Mouse (Mus musculus) lung, adult 2 months (tissue): ENCODE data around the gene Gpr176. TPM values are rescaled to one million over a fixed set of nuclear protein-coding genes. Genes with fewer than 3 reads are reported as not detected.

Source experiments
- DNase-seq: peaks from one replicate; pipeline ENCODE4 v3.0.0; 2022
- H3K4me1 ChIP-seq: fragments of 200-500 bp; 2 replicates; pipeline ENCODE4 v1.6.1; 2011; ENCODE audit warnings: low read length; ENCODE audit not compliant: control insufficient read depth, insufficient read depth
- H3K4me3 ChIP-seq: fragments of 200-500 bp; replicated peaks from 2 replicates; pipeline ENCODE3; 2011; ENCODE audit warnings: low read depth, mild to moderate bottlenecking, control low read depth, low read length; ENCODE audit errors: extremely low read depth
- CTCF ChIP-seq: fragments of 200-500 bp; IDR thresholded peaks from 2 replicates; pipeline ENCODE4 v1.5.1; 2011; ENCODE audit warnings: mild to moderate bottlenecking, low read length, control low read depth; ENCODE audit not compliant: insufficient read depth
- POLR2A ChIP-seq: fragments of 200-500 bp; IDR thresholded peaks from 2 replicates; pipeline ENCODE4 v1.6.1; 2011; ENCODE audit warnings: low read depth, mild to moderate bottlenecking, control low read depth, low read length, borderline replicate concordance; ENCODE audit errors: extremely low read depth
- whole genome bisulfite sequencing: fragments of 180-500 bp; shearing (Covaris S2); methylation state at CpG from one replicate; pipeline ENCODE4 v1.1.7; 2018; 5-methylcytosine and 5-hydroxymethylcytosine counted together
- polyA plus RNA-seq: library from polyadenylated mRNA; depleted of rRNA; stranded (reverse); fragments of >200 nt; gene quantifications from 2 replicates; pipeline ENCODE4 v1.2.3, GENCODE M21; 2012

Gene Gpr176
- polyA plus RNA-seq, 1 experiment: 0.31 TPM

DNA sequence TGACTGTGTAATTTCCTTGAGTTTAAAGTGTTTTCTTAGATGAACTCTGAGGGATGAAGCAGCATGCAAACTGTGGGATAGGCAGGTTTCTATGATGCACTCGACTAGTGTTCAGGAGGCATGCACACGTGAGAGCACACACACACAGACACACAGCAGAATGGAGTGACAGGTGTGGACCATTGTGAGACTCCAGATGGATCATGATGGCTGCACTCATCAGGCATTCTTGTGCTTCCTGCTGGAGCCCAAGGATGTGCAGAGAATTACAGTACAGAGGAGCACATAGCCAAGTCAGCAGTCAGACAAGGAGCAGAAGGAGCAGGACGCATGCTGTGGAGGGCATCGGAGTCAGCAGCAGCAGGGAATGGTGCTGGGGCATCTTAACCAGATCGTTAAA lies 31.1 kb upstream of the Gpr176 start:
- TF ChIP-seq CTCF: no peak
- TF ChIP-seq POLR2A: no peak
- no peak for DNase-seq
- Histone ChIP-seq H3K4me1 (no peaks in the 10 kb centered on the region), H3K4me3 (no peak overlapping the region)
- WGBS: 63% methylated on average over 5 of the region's 5 CpGs

- H3K4me3 ChIP-seq: no peak overlapping the region
- H3K4me1 ChIP-seq: no peaks in the 10 kb centered on the region
- TF ChIP-seq POLR2A (no peak), CTCF (no peak)
- 71% methylated on average over 5 of the region's 5 CpGs for WGBS
- no peak for DNase-seq
These were observed 28.9 kb upstream of the Gpr176 start for GRCm38 (mm10) chr2:118401834-118402727.

GRCm38 (mm10) chr2:118399751-118400150 lies 26.5 kb upstream of the Gpr176 start:
- Histone ChIP-seq H3K4me1 (no peaks in the 10 kb centered on the region), H3K4me3 (no peak overlapping the region)
- TF ChIP-seq CTCF (no peak), POLR2A (no peak)
- WGBS: 74% methylated on average over 5 of the region's 5 CpGs
- DNase-seq: no peak

- 61% methylated on average over 5 of the region's 5 CpGs for WGBS
- no peak for DNase-seq
These were observed 18.0 kb upstream of the Gpr176 start for GRCm38 (mm10) chr2:118391201-118391600.

DNA sequence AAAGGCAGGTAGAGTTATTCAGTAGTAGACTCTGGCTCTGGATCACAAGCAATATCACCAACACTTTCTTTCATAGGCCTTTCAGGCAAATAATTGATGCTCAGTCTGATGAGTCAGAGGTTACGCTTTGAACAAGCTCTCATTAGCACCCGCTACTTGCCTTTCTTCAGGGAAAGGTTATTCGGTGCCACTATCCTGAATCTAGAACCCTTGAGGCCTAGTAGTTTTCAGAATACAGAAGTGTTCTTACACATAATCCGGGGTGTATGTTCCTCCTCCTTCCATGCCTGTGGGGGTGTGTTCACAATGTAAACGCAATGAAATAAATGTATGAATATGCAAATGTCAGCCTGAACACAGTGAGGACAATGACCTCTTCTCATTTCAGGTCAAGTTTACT lies 16.9 kb upstream of the Gpr176 start:
- no peak for DNase-seq
- Histone ChIP-seq H3K4me3 (no peak overlapping the region), H3K4me1 (peaks cover 5% of the 10 kb centered on the region)
- TF ChIP-seq POLR2A: no peak
- 69% methylated on average over 5 of the region's 5 CpGs for WGBS

More at GRCm38 (mm10) chr2:118391201-118391600, 18.0 kb upstream of the Gpr176 start:
- no peak overlapping the region for H3K4me3 ChIP-seq
- peaks cover 5% of the 10 kb centered on the region for H3K4me1 ChIP-seq
- TF ChIP-seq CTCF: no peak
- TF ChIP-seq POLR2A: no peak

DNA sequence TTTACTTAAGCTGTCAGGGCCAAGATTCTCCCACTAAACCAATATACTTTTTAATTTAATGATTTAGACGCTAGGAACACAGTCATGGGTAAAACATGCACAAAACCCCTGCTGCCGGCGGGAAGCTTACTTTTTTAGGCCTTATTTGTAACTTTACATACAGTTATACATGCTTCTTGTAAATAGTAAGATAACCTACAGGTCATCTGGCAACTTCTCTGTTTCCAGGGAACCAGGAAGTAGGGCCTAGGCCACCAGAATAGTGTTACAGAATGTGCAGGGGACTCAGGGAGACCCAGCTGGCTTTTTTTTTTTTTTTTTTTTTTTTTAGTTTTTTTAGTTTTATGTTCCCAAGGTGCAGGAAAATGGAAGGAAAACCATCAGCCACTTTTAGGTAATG lies 16.4 kb upstream of the Gpr176 start:
- no peak overlapping the region for H3K4me3 ChIP-seq
- TF ChIP-seq POLR2A: no peak
- no peak for TF ChIP-seq CTCF
- no peak for DNase-seq
- 28% methylated on average over 3 of the region's 3 CpGs for WGBS
- peaks cover 5% of the 10 kb centered on the region for H3K4me1 ChIP-seq

DNA sequence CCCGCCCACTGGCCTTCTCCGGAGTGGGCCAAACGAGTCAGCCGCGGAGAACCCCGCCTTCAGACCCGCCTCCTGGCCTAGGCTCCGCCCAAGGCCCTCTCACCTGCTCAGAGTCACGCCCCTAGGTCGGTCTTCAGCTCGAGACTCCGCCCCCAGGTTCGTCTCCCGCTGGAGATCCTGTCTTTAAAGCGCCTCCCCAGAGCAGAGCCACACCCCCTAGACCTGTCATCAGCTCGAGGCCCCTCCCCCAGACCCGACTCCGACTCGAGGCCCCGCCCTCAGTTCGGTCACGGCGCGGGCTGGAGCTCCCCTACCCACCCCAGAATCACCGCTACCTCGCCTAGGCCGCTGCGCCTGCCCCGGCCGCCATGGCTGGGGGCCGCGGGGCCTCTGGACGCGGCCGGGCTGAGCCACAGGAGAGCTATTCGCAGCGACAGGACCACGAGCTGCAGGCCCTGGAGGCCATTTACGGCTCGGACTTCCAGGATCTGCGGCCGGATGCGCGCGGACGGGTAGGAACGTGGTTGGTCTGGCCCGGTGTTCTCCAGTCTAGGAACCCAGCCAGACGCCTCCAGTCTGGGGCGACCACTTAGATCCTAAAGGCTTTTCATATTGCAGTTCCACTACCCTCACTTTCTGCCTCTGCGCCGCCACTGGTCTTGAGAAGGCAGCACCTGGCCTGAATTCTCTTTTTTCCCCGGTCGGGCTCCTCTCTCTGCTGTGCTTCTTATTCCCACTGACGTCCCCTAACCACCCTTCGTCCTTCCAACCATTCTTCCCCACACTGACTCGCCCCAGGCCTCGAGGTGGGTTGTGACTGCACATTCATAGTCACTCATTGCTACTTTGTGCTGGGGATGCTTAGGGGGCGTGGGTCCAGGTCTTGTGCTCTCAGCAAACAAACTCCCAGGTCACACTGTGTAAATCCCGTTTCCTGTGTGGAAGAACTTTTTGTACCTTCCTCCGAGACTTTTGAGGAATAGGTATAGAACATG lies 15.4 kb upstream of the Gpr176 start, which contains the start of gene Eif2ak4:
Gene Eif2ak4 (plus strand): TSS at position 278 of the 995 bp plus-strand sequence.
- Histone ChIP-seq H3K4me3 (peak within 1 kb of the TSS; percentile 81), H3K4me1 (peaks cover 5% of the 10 kb centered on the region)
- TF ChIP-seq POLR2A (peak; percentile 46; the same call in 1 of the 2 replicates), CTCF (no peak)
- WGBS: 1% methylated on average over 61 of the region's 61 CpGs
- DNase-seq: peak; percentile 99

- no peak for TF ChIP-seq CTCF
- no peak for TF ChIP-seq POLR2A
- H3K4me3 ChIP-seq: no peak overlapping the region
- H3K4me1 ChIP-seq: peaks cover 2% of the 10 kb centered on the region; the same call in 1 of the 2 replicates
- 67% methylated on average over 5 of the region's 5 CpGs for WGBS
- no peak for DNase-seq
These were observed 10.2 kb upstream of the Gpr176 start for GRCm38 (mm10) chr2:118383387-118383786.

DNA sequence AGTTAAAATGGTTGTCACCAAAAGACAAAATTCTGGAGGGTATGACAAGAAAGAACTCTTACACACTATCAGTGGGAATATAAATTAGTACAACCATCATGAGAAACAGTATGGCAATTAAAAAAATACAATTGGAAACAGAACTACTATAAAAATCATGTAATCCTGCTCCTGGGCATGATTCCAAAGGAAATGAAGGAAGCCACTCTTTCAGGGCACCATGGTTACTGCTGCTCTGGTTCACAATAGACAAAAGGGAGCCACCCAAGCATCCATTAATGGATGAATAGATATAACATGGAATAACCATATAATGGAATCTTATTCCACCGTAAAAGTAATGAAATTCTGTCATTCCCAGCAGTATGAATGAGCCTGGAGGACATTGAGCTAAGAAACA lies 6.5 kb upstream of the Gpr176 start:
- WGBS: 76% methylated on average over 1 of the region's 1 CpGs
- DNase-seq: no peak
- no peaks in the 10 kb centered on the region for H3K4me1 ChIP-seq
- no peak for TF ChIP-seq CTCF
- TF ChIP-seq POLR2A: no peak
- no peak overlapping the region for H3K4me3 ChIP-seq
